Mouse (Mus musculus) right cerebral cortex, adult 2 months (tissue): ENCODE measurements at regions not wholly inside any gene's neighbourhood (a gene's known extent, or its start where the extent isn't known, plus 50 kb on each side); places are given as distances from the start of the nearest gene placed in this dataset.
A peak's percentile ranks its signal among the peaks of the same experiment; 100 is the strongest.
"Not testable (repeated sequence)": the region's sequence is repeated elsewhere in the genome, so short reads cannot be mapped to it uniquely, and the experiment has no call there.

Source experiments
- DNase-seq, 2 experiments: peaks; one replicate each; pipeline ENCODE4 v3.0.0; 2021 to 2022; ENCODE audit warnings: low spot score in 2 of 2

DNA sequence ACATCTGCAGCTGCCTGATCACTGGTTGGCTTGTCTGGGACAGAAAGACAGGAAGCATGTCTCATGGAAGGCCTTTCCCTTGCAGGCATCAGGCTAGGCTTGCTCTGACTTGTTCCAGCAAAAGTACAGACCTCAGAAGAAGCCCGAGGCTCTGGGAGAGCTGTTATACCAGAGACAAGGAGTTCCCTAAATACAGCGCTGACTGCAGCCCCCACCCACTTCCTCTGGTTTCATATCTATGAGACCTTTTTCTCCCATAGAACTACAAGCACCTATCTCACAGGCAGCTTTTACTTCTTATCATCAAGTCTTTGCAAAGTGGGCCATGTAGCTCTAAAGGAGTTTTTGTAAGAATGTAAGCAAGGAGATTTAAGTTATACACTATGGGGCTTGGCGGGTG, 312.2 kb upstream of the Vmn1r3 start:
- DNase-seq: not testable (repeated sequence)

DNA sequence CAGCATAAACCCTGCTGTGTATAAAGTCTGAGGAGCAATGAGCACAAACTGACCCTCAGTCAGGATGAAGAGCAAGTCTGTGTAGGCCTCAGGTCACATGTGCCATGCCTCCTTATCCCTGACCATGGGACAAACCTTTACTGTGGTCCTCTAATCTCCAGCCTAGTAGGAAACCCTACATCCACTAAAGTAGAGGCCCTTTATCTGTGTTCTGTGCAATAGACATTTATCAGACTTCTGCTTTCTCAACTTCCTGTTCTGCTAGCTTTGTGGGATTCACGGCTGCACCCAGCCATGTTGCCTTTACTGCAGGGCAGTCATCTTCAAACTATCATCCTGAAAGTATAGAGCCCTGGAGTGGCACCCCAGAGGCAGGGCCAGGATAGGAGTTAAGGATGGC, 310.8 kb upstream of the Vmn1r3 start:
- not testable (repeated sequence) for DNase-seq

DNA sequence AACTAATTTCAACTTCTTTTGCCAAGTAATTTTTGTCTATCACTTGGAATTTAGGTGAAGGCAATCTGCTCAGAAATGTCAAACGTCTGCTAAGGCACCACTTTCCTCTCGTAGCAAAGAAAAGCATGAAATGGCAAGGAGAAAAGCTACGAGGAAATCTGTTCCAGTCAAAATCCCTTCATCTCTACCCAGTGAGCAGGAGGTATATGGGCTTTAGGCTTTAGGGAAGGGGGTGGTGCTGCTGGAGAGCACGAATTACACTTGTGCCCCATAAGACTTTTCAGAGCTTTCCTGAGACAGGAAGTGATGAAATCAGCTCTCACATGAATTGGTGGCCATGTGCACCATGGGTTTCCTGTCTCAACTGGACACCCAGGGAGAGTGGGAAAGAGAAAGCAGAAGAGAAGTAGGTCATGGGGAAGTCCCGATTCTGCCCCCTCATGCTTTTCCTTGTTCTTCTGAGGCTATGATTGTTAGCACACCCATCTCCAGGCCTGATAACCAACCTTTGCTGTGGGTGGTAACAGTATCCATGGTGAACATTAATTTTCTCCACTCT, 309.0 kb upstream of the Vmn1r3 start:
- DNase-seq: not testable (repeated sequence)

- not testable (repeated sequence) for DNase-seq
These were observed 305.7 kb upstream of the Vmn1r3 start for GRCm38 (mm10) chr4:3490901-3491300.

DNA sequence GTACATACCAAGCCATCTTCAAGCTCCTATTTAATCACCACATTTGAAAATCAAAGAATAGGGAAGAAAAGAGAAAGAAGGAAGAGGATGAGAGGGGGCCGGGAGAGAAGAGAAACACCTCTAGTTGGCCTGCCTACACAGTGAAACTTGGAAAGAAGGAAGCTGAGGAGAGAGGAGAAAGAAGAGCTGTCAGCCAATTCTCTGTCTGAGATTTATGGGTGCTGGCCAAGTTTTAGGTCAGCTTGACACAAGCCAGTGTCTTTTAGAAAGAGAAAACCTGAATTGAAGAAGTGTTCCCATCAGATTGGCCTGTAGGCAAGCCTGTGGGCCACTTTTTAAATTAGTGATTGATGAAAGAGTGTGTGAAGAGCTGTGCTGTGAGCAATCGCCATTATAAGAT, 296.9 kb upstream of the Vmn1r3 start:
- no peak for DNase-seq

- no peak for DNase-seq
These were observed 271.6 kb upstream of the Vmn1r3 start for GRCm38 (mm10) chr4:3456773-3457172.

DNA sequence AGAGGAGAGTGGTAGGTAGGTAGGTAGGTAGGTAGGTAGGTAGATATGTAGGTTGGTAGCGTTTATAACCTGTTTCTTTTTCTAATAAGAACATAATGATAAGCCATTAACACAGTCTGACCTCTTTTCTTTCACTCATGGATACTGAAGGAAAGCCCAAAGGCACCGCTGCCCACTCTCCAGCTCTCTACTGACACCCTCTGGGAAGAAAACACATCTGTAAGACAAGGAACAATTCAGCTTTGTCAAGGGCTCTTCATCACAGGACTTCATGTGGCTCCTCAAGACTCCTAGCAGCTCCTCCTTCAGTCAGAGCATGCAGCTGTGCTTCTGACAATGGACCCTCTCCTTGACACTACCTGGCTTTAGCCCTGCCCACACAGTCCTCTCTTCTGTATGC, 252.2 kb upstream of the Vmn1r3 start:
- not testable (repeated sequence) for DNase-seq

DNA sequence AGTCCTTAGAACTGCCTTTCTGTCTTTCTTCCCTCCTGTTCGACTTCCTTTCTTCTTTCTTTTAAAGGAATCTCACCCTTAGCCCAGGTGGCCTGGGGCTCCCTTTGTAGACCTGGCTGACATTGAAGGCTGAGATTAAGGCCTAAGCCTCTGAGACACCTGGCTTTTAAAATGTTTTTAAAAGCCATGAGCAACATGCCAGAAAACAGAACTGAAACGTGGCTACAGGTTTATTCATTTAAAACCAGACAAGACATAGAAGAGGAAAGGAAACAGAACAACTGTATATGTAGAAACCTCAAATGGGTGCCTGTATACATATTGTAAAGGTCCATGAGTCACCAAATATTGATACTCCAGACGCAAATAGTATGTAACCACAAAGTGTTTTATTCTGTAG, 242.8 kb upstream of the Vmn1r3 start:
- DNase-seq: no peak

- peak; percentile 46 to 49 for DNase-seq
These were observed 234.9 kb upstream of the Vmn1r3 start for GRCm38 (mm10) chr4:3419920-3420499.

DNA sequence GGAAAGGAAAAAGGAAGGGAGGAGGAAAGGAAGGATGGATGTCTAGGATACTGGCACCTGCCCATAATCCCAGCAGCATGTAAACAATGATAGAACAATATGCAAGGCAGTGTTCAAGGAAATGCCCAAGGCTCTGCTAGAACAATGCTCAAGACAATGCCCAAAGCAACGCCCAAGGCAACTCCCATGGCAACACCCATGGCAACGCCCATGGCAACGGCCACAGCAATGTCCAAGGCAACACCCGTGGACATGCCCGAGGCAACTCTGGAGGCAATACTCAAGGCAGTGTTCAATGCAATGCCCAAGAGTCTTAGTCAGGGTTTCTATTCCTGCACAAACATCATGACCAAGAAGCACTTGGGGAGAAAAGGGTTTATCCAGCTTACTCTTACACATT, 231.5 kb upstream of the Vmn1r3 start:
- no peak for DNase-seq

GRCm38 (mm10) chr4:3414442-3415022, 229.4 kb upstream of the Vmn1r3 start:
- DNase-seq: not testable (repeated sequence)

DNA sequence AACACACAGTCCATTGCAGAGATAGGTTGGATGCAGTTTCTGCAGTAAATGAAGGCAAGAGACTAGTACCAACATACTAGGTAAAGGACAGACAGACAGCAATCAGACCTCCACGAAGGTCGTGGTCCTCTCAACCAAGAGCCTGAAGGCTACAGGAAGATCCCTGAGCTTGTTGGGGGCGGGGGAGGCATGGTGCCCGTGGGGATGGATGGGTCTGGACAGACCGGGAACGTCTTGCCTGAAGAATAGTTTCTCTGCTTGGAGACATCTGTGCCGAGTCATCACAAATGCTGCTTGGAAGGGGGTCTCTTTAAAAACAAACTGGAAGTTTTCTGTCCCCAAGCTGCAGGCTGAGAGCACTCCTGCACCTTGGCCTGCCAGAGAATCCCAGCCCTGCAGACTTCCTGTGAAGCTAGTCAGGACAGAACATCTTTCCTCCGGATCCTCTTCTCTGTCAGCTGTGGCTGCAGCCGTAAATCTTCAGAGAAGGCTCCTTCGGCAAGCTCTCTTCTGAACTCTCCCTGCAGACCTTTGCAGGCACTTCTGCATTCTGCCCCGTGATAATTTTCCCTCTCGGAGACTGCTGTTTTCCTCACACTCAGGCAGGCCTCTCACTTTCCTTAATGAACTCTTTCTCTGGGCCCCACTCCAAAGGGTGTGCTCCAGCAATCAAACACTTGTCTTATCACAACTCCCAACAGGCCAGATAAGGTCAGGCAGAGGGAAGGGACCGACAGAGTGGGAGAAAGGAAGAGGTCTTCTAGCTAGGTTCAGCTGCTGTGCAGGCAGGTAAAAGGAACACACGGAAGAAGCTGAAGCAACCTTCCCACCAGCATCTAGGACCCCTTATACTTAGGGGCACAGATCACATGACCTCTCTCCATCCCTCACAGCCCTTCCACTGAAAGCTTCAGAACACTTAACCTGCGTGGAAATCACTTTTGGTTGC, 228.6 kb upstream of the Vmn1r3 start:
- DNase-seq: no peak

GRCm38 (mm10) chr4:3412323-3412722, 227.2 kb upstream of the Vmn1r3 start:
- DNase-seq: not testable (repeated sequence)

DNA sequence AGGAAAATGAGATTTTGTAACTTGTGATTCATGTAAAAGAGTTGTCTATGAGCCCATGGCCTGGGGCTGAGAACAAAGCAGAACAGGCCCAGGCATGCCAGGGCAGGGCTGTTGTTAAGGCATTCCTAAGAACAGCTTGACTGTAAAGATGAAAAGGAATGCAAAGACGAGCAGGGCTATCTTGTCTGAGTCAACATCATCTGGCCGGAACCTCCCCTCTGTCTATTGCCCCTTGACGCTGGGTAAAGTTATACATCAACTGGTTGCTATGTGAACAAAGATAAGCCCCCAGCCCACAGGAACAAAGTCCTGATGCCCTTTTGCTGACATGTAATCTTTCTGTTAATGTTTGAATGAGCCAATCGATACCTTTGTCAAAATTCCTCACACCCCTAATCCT, 217.7 kb upstream of the Vmn1r3 start:
- DNase-seq: not testable (repeated sequence)

- DNase-seq: not testable (repeated sequence)
These were observed 216.6 kb upstream of the Vmn1r3 start for GRCm38 (mm10) chr4:3401766-3402165.

- DNase-seq: not testable (repeated sequence)
These were observed 206.4 kb upstream of the Vmn1r3 start for GRCm38 (mm10) chr4:3391579-3391978.

GRCm38 (mm10) chr4:3373027-3373763, 188.0 kb upstream of the Vmn1r3 start:
- DNase-seq: not testable (repeated sequence)

- DNase-seq: not testable (repeated sequence)
These were observed 182.9 kb upstream of the Vmn1r3 start for GRCm38 (mm10) chr4:3368021-3368420.

GRCm38 (mm10) chr4:3343443-3343842, 158.3 kb upstream of the Vmn1r3 start:
- DNase-seq: not testable (repeated sequence)

GRCm38 (mm10) chr4:3342696-3343095, 157.5 kb upstream of the Vmn1r3 start:
- DNase-seq: not testable (repeated sequence)

GRCm38 (mm10) chr4:3342165-3342564, 157.0 kb upstream of the Vmn1r3 start:
- DNase-seq: not testable (repeated sequence)
